Mouse (Mus musculus) lung, postnatal 4 days (tissue): ENCODE results near the gene Tsc22d1.

ENCODE experiments used
- DNase-seq, 2 experiments: peaks; one replicate each; pipeline ENCODE4 v3.0.0; 2021

The Tsc22d1 gene

GRCm38 (mm10) chr14:76448987-76449386, 34.2 kb downstream of the Tsc22d1 start:
- peak; percentile 51 to 67 for DNase-seq

GRCm38 (mm10) chr14:76451011-76451410, 36.2 kb downstream of the Tsc22d1 start:
- no peak for DNase-seq

- DNase-seq, result no peak
Measured at GRCm38 (mm10) chr14:76452751-76453360, 38.1 kb downstream of the Tsc22d1 start.

GRCm38 (mm10) chr14:76454673-76455072, 39.9 kb downstream of the Tsc22d1 start:
- no peak for DNase-seq

- no peak for DNase-seq
Measured at GRCm38 (mm10) chr14:76455159-76455558, 40.4 kb downstream of the Tsc22d1 start.

- no peak for DNase-seq
Measured at GRCm38 (mm10) chr14:76457696-76458095, 42.9 kb downstream of the Tsc22d1 start.

GRCm38 (mm10) chr14:76460181-76460580, 45.4 kb downstream of the Tsc22d1 start:
- DNase-seq, result no peak

GRCm38 (mm10) chr14:76461182-76461775, 46.5 kb downstream of the Tsc22d1 start:
- DNase-seq, result peak; percentile 28 to 73

- DNase-seq, result no peak
Measured at GRCm38 (mm10) chr14:76463414-76464098, 48.8 kb downstream of the Tsc22d1 start.

GRCm38 (mm10) chr14:76464967-76465366, 50.2 kb downstream of the Tsc22d1 start:
- DNase-seq, result no peak

- DNase-seq, result peak; percentile 82 to 87
Measured at GRCm38 (mm10) chr14:76466641-76467323, 52.0 kb downstream of the Tsc22d1 start.

GRCm38 (mm10) chr14:76467932-76468331, 53.2 kb downstream of the Tsc22d1 start:
- DNase-seq, result no peak

- no peak for DNase-seq
Measured at GRCm38 (mm10) chr14:76471301-76471700, 56.5 kb downstream of the Tsc22d1 start.

GRCm38 (mm10) chr14:76472487-76472886, 57.7 kb downstream of the Tsc22d1 start:
- DNase-seq, result no peak

GRCm38 (mm10) chr14:76473404-76473803, 58.6 kb downstream of the Tsc22d1 start:
- peak in 1 of 2 experiments; percentile 56 for DNase-seq

GRCm38 (mm10) chr14:76474165-76474564, 59.4 kb downstream of the Tsc22d1 start:
- no peak for DNase-seq

- no peak for DNase-seq
Measured at GRCm38 (mm10) chr14:76476770-76477169, 62.0 kb downstream of the Tsc22d1 start.

- no peak for DNase-seq
Measured at GRCm38 (mm10) chr14:76478076-76478475, 63.3 kb downstream of the Tsc22d1 start.

- DNase-seq, result no peak
Measured at GRCm38 (mm10) chr14:76478616-76479015, 63.9 kb downstream of the Tsc22d1 start.

GRCm38 (mm10) chr14:76479867-76480266, 65.1 kb downstream of the Tsc22d1 start:
- peak in 1 of 2 experiments; percentile 61 for DNase-seq

- DNase-seq, result no peak
Measured at GRCm38 (mm10) chr14:76480507-76480906, 65.7 kb downstream of the Tsc22d1 start.

- DNase-seq, result no peak
Measured at GRCm38 (mm10) chr14:76483701-76484100, 68.9 kb downstream of the Tsc22d1 start.

- no peak for DNase-seq
Measured at GRCm38 (mm10) chr14:76487609-76488008, 72.8 kb downstream of the Tsc22d1 start.
